Mouse (Mus musculus) CD8-positive naive resting alpha-beta T cell, adult 57 days (primary cell): ENCODE data around the gene Dennd6b. TPM values are rescaled to one million over a fixed set of nuclear protein-coding genes. Genes with fewer than 3 reads are reported as not detected.

Source experiments
- total RNA-seq: library from RNA; stranded (reverse); gene quantifications from one replicate; pipeline ENCODE4 v1.2.4, GENCODE M21; 2023

The Dennd6b gene
- 24.3 TPM for total RNA-seq

GRCm38 (mm10) chr15:89196313-89196706 lies at the start of gene Dennd6b:
Gene Dennd6b, minus strand, starts transcription at chr15:89196496.

DNA sequence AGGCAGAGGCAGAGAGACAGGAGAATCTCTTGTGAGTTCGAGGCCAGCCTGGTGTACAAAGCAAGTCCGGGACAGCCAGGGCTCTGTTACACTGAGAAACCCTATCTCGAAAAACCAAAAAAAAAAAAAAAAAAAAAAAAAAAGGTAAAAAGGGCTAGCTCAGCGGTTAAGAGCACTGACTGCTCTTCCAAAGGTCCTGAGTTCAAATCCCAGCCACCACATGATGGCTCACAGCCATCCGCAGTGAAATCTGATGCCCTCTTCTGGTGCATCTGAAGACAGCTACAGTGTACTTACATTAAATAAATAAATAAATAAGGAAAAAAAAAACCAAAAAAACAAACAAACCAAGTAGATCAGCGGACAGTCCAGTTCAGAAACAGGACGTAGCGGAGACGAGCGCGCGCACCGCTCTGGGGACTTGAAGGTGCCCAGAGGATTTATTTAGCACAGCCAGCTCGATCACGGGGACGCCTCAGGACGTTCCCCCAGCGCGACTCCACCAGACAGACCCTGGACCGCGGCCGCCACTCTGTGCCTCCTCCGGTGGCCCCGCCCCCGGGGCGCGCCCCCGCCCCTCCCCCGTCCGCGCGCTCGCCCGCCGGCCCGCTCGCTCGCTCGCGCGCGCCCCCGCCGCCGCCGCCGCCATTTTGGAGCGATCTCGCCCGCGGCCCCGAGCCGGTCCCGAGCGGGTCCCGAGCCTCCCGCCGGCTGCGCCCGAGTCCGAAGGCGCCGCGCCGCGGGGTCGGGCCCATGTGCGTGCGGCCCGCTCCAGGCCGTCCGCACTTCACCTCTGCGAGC lies 14.8 kb upstream of the Dennd6b start, which contains the start of gene Ppp6r2:
Ppp6r2 (plus strand) TSS at position 639 of the 801 bp plus-strand sequence.

GRCm38 (mm10) chr15:89180571-89181229 lies 15.6 kb downstream of the Dennd6b start, which contains the start of gene Plxnb2:
Gene Plxnb2, minus strand, starts transcription at chr15:89180788.

GRCm38 (mm10) chr15:89149271-89150040 lies 46.8 kb downstream of the Dennd6b start, which contains the start of gene Mapk11:
Gene Mapk11, minus strand, starts transcription at chr15:89149628.

GRCm38 (mm10) chr15:89140659-89141252 lies 55.5 kb downstream of the Dennd6b start, which contains the start of gene Mapk12:
Gene Mapk12, minus strand, starts transcription at chr15:89140703.

Other genes with a start within 250 kb of the Dennd6b start
- not detected for gene Ttll8, start 242.1 kb downstream of the Dennd6b start, total RNA-seq
- gene Mlc1, start 217.5 kb downstream of the Dennd6b start, total RNA-seq = not detected
- gene Mov10l1, start 213.6 kb downstream of the Dennd6b start, total RNA-seq = not detected
- not detected for gene Panx2, start 136.8 kb downstream of the Dennd6b start, total RNA-seq
- gene Trabd, start 121.4 kb downstream of the Dennd6b start, total RNA-seq = 39.5 TPM
- 22.8 TPM for gene Selenoo, start 107.4 kb downstream of the Dennd6b start, total RNA-seq
- gene Tubgcp6, start 73.4 kb downstream of the Dennd6b start, total RNA-seq = 33.7 TPM
- 13.4 TPM for gene Hdac10, start 67.8 kb downstream of the Dennd6b start, total RNA-seq
- gene Mapk12, start 55.8 kb downstream of the Dennd6b start, total RNA-seq = 0.37 TPM
- 7.1 TPM for gene Mapk11, start 46.9 kb downstream of the Dennd6b start, total RNA-seq
- 1.8 TPM for gene Plxnb2, start 15.7 kb downstream of the Dennd6b start, total RNA-seq
- gene Ppp6r2, start 15.1 kb upstream of the Dennd6b start, total RNA-seq = 38.3 TPM
- gene Sbf1, start 118.8 kb upstream of the Dennd6b start, total RNA-seq = 424 TPM
- not detected for gene Adm2, start 126.2 kb upstream of the Dennd6b start, total RNA-seq
- not detected for gene Miox, start 137.9 kb upstream of the Dennd6b start, total RNA-seq
- gene Lmf2, start 159.2 kb upstream of the Dennd6b start, total RNA-seq = 33.6 TPM
- 117 TPM for gene Ncaph2, start 159.2 kb upstream of the Dennd6b start, total RNA-seq
- 17.8 TPM for gene Sco2, start 177.3 kb upstream of the Dennd6b start, total RNA-seq
- 0.49 TPM for gene Tymp, start 180.5 kb upstream of the Dennd6b start, total RNA-seq
- not detected for gene Odf3b, start 182.8 kb upstream of the Dennd6b start, total RNA-seq
- not detected for gene Klhdc7b, start 188.4 kb upstream of the Dennd6b start, total RNA-seq
- gene Syce3, start 214.0 kb upstream of the Dennd6b start, total RNA-seq = not detected
- gene Cpt1b, start 229.4 kb upstream of the Dennd6b start, total RNA-seq = 8.1 TPM
- gene C730034F03Rik, start 233.1 kb upstream of the Dennd6b start, total RNA-seq = 12.1 TPM
- gene Gm44502, start 233.2 kb upstream of the Dennd6b start, total RNA-seq = not detected
- 220 TPM for gene Chkb, start 233.4 kb upstream of the Dennd6b start, total RNA-seq